Mouse (Mus musculus) lung, adult 2 months (tissue): ENCODE measurements around the gene Cuedc2.
A peak's percentile ranks its signal among the peaks of the same experiment; 100 is the strongest.

Experiments
- CTCF ChIP-seq: fragments of 200-500 bp; IDR thresholded peaks from 2 replicates; pipeline ENCODE4 v1.5.1; 2011; ENCODE audit warnings: mild to moderate bottlenecking, low read length, control low read depth; ENCODE audit not compliant: insufficient read depth
- POLR2A ChIP-seq: fragments of 200-500 bp; IDR thresholded peaks from 2 replicates; pipeline ENCODE4 v1.6.1; 2011; ENCODE audit warnings: low read depth, mild to moderate bottlenecking, control low read depth, low read length, borderline replicate concordance; ENCODE audit errors: extremely low read depth

GRCm38 (mm10) chr19:46329951-46330350 lies 8.6 kb downstream of the Cuedc2 start:
- TF ChIP-seq POLR2A = no peak
- TF ChIP-seq CTCF = peak; percentile 80
